Mouse (Mus musculus) megakaryocyte progenitor cell, adult 5-6 weeks (primary cell): ENCODE data around the gene Shroom3. TPM values are rescaled to one million over a fixed set of nuclear protein-coding genes. Genes with fewer than 3 reads are reported as not detected.

ENCODE experiments used
- ATAC-seq: replicated peaks from 2 replicates; pipeline ENCODE4 v1.8.0; 2016; ENCODE audit warnings: mild to moderate bottlenecking, moderate TSS enrichment, inconsistent platforms; ENCODE audit not compliant: poor library complexity
- total RNA-seq, 2 experiments: library from RNA; stranded (forward) in 1 of 2; stranded (reverse) in 1 of 2; fragments of 157-497, 149-512 nt in 1 of 2; fragments of 200-1000 nt in 1 of 2; gene quantifications; 2 replicates each; pipeline versions ENCODE4 v1.2.3 to v1.2.4; 2015 to 2017

Shroom3 gene
- total RNA-seq, 2 experiments from 2014 or later = 0.49 TPM; not detected in 1

GRCm38 (mm10) chr5:92880893-92881292, 197.7 kb downstream of the Shroom3 start:
- ATAC-seq = no peak

GRCm38 (mm10) chr5:92886141-92886540, 202.9 kb downstream of the Shroom3 start:
- ATAC-seq = no peak

- no peak for ATAC-seq
These were observed 204.3 kb downstream of the Shroom3 start for GRCm38 (mm10) chr5:92887501-92887900.

GRCm38 (mm10) chr5:92888628-92889241, 205.5 kb downstream of the Shroom3 start:
- no peak for ATAC-seq

GRCm38 (mm10) chr5:92890902-92891301, 207.7 kb downstream of the Shroom3 start:
- no peak for ATAC-seq

- no peak for ATAC-seq
These were observed 210.0 kb downstream of the Shroom3 start for GRCm38 (mm10) chr5:92893284-92893683.

- no peak for ATAC-seq
These were observed 210.5 kb downstream of the Shroom3 start for GRCm38 (mm10) chr5:92893711-92894110.

GRCm38 (mm10) chr5:92895877-92896276, 212.6 kb downstream of the Shroom3 start:
- no peak for ATAC-seq

- peak; percentile 73 for ATAC-seq
These were observed 213.6 kb downstream of the Shroom3 start for GRCm38 (mm10) chr5:92896725-92897280.

- peak; percentile 79 for ATAC-seq
These were observed 214.8 kb downstream of the Shroom3 start for GRCm38 (mm10) chr5:92897766-92898745.

- ATAC-seq = no peak
These were observed 217.2 kb downstream of the Shroom3 start for GRCm38 (mm10) chr5:92900470-92900869.

- ATAC-seq = no peak
These were observed 218.6 kb downstream of the Shroom3 start for GRCm38 (mm10) chr5:92901870-92902269.

- no peak for ATAC-seq
These were observed 221.9 kb downstream of the Shroom3 start for GRCm38 (mm10) chr5:92905146-92905545.

GRCm38 (mm10) chr5:92905594-92906008, 222.4 kb downstream of the Shroom3 start:
- ATAC-seq = no peak

- ATAC-seq = no peak
These were observed 225.0 kb downstream of the Shroom3 start for GRCm38 (mm10) chr5:92908227-92908626.

- ATAC-seq = no peak
These were observed 227.6 kb downstream of the Shroom3 start for GRCm38 (mm10) chr5:92910838-92911237.

GRCm38 (mm10) chr5:92915421-92915820, 232.2 kb downstream of the Shroom3 start:
- no peak for ATAC-seq

GRCm38 (mm10) chr5:92917755-92918154, 234.5 kb downstream of the Shroom3 start:
- ATAC-seq = no peak

- ATAC-seq = no peak
These were observed 234.9 kb downstream of the Shroom3 start for GRCm38 (mm10) chr5:92918170-92918569.

- ATAC-seq = no peak
These were observed 235.6 kb downstream of the Shroom3 start for GRCm38 (mm10) chr5:92918866-92919265.

- no peak for ATAC-seq
These were observed 236.2 kb downstream of the Shroom3 start for GRCm38 (mm10) chr5:92919390-92919789.

GRCm38 (mm10) chr5:92920984-92921383, 237.7 kb downstream of the Shroom3 start:
- no peak for ATAC-seq
